Mouse (Mus musculus) heart, embryonic 12.5 days (tissue): ENCODE results near the gene Copb2. TPM values are rescaled to one million over a fixed set of nuclear protein-coding genes. Genes with fewer than 3 reads are reported as not detected.
A peak's percentile ranks its signal among the peaks of the same experiment; 100 is the strongest.

Source experiments
- ATAC-seq: fragments of 200-750 bp; cut with Nextera tagmentation; 2 replicates; pipeline ENCODE4 v1.8.0; 2017; ENCODE audit warnings: moderate TSS enrichment, moderate library complexity; ENCODE audit not compliant: insufficient number of reproducible peaks, low FRiP score
- H3K27ac ChIP-seq: fragments of 300-500 bp; sonication (generic); 2 replicates; pipeline ENCODE4 v1.5.1; 2016; ENCODE audit warnings: mild to moderate bottlenecking, moderate library complexity; ENCODE audit not compliant: poor library complexity, severe bottlenecking
- H3K27me3 ChIP-seq: fragments of 300-500 bp; sonication (generic); replicated peaks from 2 replicates; pipeline ENCODE4 v1.6.1; 2016; ENCODE audit warnings: mild to moderate bottlenecking, moderate library complexity
- H3K36me3 ChIP-seq: fragments of 300-500 bp; sonication (generic); 2 replicates; pipeline ENCODE4 v1.6.1; 2016; ENCODE audit warnings: mild to moderate bottlenecking, moderate library complexity
- H3K4me1 ChIP-seq: fragments of 300-500 bp; sonication (generic); replicated peaks from 2 replicates; pipeline ENCODE4 v1.6.1; 2016; ENCODE audit warnings: mild to moderate bottlenecking
- H3K4me2 ChIP-seq: fragments of 300-500 bp; sonication (generic); 2 replicates; pipeline ENCODE4 v1.6.1; 2016; ENCODE audit warnings: mild to moderate bottlenecking, moderate library complexity
- H3K4me3 ChIP-seq: fragments of 300-500 bp; sonication (generic); 2 replicates; pipeline ENCODE4 v1.5.1; 2016; ENCODE audit warnings: mild to moderate bottlenecking
- H3K9ac ChIP-seq: fragments of 300-500 bp; sonication (generic); 2 replicates; pipeline ENCODE4 v1.6.1; 2016; ENCODE audit warnings: mild to moderate bottlenecking, moderate library complexity
- H3K9me3 ChIP-seq: fragments of 300-500 bp; sonication (generic); replicated peaks from 2 replicates; pipeline ENCODE4 v1.6.1; 2016; ENCODE audit warnings: mild to moderate bottlenecking, moderate library complexity
- WGBS: fragments of 180-500 bp; shearing (Covaris S2); methylation state at CpG from one replicate; pipeline ENCODE4 v1.1.7; 2016; 5-methylcytosine and 5-hydroxymethylcytosine counted together
- polyA plus RNA-seq: library from polyadenylated mRNA; unstranded; fragments of >200 nt; fragmentation: Nextera tagmentation; extraction: Ambion mirVana; gene quantifications from 2 replicates; pipeline ENCODE4 v1.2.1, GENCODE M21; 2016

Copb2 gene
- polyA plus RNA-seq, 1 experiment from 2014 or later: 153 TPM

- Histone ChIP-seq H3K27me3 (0 out of 2 replicates have a peak, but pooled peaks cover 4% of the 10 kb centered on the region), H3K4me1 (no peaks in the 10 kb centered on the region), H3K27ac (no peak overlapping the region), H3K9ac (no peak overlapping the region; the same call in 1 of the 2 replicates), H3K36me3 (no peaks in the 10 kb centered on the region), H3K4me2 (peak overlapping the region; percentile 51), H3K9me3 (no peaks in the 10 kb centered on the region), H3K4me3 (no peak overlapping the region)
- no peak for ATAC-seq
- 7% methylated on average over 13 of the region's 13 CpGs for WGBS
Observed at GRCm38 (mm10) chr9:98538713-98539360, 24.7 kb upstream of the Copb2 start.

GRCm38 (mm10) chr9:98544042-98544441 is 19.5 kb upstream of the Copb2 start:
- 82% methylated on average over 3 of the region's 3 CpGs for WGBS
- ATAC-seq: no peak
- no peak overlapping the region for H3K4me3 ChIP-seq
- no peak overlapping the region for H3K4me2 ChIP-seq
- no peak overlapping the region for H3K9ac ChIP-seq
- no peaks in the 10 kb centered on the region for H3K36me3 ChIP-seq
- H3K9me3 ChIP-seq: no peaks in the 10 kb centered on the region
- H3K4me1 ChIP-seq: no peaks in the 10 kb centered on the region
- H3K27me3 ChIP-seq: 0 out of 2 replicates have a peak, but pooled peaks cover 4% of the 10 kb centered on the region
- H3K27ac ChIP-seq: no peak overlapping the region

GRCm38 (mm10) chr9:98583852-98584251 is 20.3 kb downstream of the Copb2 start:
- Histone ChIP-seq H3K27ac (no peak overlapping the region), H3K4me2 (no peak overlapping the region), H3K27me3 (no peaks in the 10 kb centered on the region), H3K9ac (no peak overlapping the region), H3K4me1 (no peaks in the 10 kb centered on the region), H3K9me3 (no peaks in the 10 kb centered on the region), H3K36me3 (peaks cover 85% of the 10 kb centered on the region), H3K4me3 (no peak overlapping the region)
- WGBS: 91% methylated on average over 4 of the region's 4 CpGs
- ATAC-seq: no peak

GRCm38 (mm10) chr9:98600094-98600493 is 36.6 kb downstream of the Copb2 start:
- H3K36me3 ChIP-seq: peaks cover 33% of the 10 kb centered on the region
- H3K27me3 ChIP-seq: no peaks in the 10 kb centered on the region; the same call in 1 of the 2 replicates
- peaks cover 12% of the 10 kb centered on the region for H3K4me1 ChIP-seq
- peak overlapping the region; percentile 97 for H3K4me2 ChIP-seq
- no peak for ATAC-seq
- H3K9ac ChIP-seq: no peak overlapping the region
- H3K9me3 ChIP-seq: peaks cover 4% of the 10 kb centered on the region; the same call in 1 of the 2 replicates
- WGBS: 78% methylated on average over 6 of the region's 6 CpGs
- no peak overlapping the region for H3K4me3 ChIP-seq
- H3K27ac ChIP-seq: no peak overlapping the region

- Histone ChIP-seq H3K27ac (peak within 1 kb of the TSS; percentile 27), H3K4me3 (peak within 1 kb of the TSS; percentile 76), H3K4me2 (peak within 1 kb of the TSS; percentile 97), H3K9me3 (peaks cover 4% of the 10 kb centered on the region; the same call in 1 of the 2 replicates), H3K4me1 (peaks cover 12% of the 10 kb centered on the region), H3K27me3 (no peaks in the 10 kb centered on the region; the same call in 1 of the 2 replicates), H3K36me3 (peaks cover 23% of the 10 kb centered on the region), H3K9ac (peak within 1 kb of the TSS; percentile 80)
- peak; percentile 85 for ATAC-seq
- under 1% methylated on average over 44 of the region's 44 CpGs for WGBS
Observed at GRCm38 (mm10) chr9:98601156-98601836, 37.8 kb downstream of the Copb2 start, which contains the start of gene Mrps22. Gene Mrps22 (minus strand): TSS chr9:98601660.

- 45% methylated on average over 11 of the region's 11 CpGs for WGBS
- Histone ChIP-seq H3K27me3 (no peaks in the 10 kb centered on the region; the same call in 1 of the 2 replicates), H3K9me3 (peaks cover 4% of the 10 kb centered on the region; the same call in 1 of the 2 replicates), H3K9ac (peak overlapping the region; percentile 80), H3K4me2 (peak overlapping the region; percentile 97), H3K36me3 (peaks cover 17% of the 10 kb centered on the region), H3K4me1 (peaks cover 12% of the 10 kb centered on the region), H3K4me3 (peak overlapping the region; percentile 76), H3K27ac (no peak overlapping the region)
- ATAC-seq: no peak
Observed at GRCm38 (mm10) chr9:98601837-98602359, 38.4 kb downstream of the Copb2 start.

- H3K4me3 ChIP-seq: no peak overlapping the region
- WGBS: 61% methylated on average over 4 of the region's 4 CpGs
- peaks cover 12% of the 10 kb centered on the region for H3K4me1 ChIP-seq
- no peaks in the 10 kb centered on the region; the same call in 1 of the 2 replicates for H3K27me3 ChIP-seq
- no peaks in the 10 kb centered on the region for H3K36me3 ChIP-seq
- no peak overlapping the region for H3K27ac ChIP-seq
- peaks cover 4% of the 10 kb centered on the region; the same call in 1 of the 2 replicates for H3K9me3 ChIP-seq
- no peak overlapping the region for H3K4me2 ChIP-seq
- ATAC-seq: no peak
- no peak overlapping the region for H3K9ac ChIP-seq
Observed at GRCm38 (mm10) chr9:98604896-98605295, 41.4 kb downstream of the Copb2 start.

- no peaks in the 10 kb centered on the region for H3K4me1 ChIP-seq
- no peaks in the 10 kb centered on the region for H3K36me3 ChIP-seq
- ATAC-seq: no peak
- no peak overlapping the region for H3K4me3 ChIP-seq
- H3K9me3 ChIP-seq: no peaks in the 10 kb centered on the region
- no peak overlapping the region for H3K27ac ChIP-seq
- H3K27me3 ChIP-seq: peaks cover 54% of the 10 kb centered on the region
- WGBS: 30% methylated on average over 3 of the region's 3 CpGs
- H3K9ac ChIP-seq: no peak overlapping the region
- no peak overlapping the region for H3K4me2 ChIP-seq
Observed at GRCm38 (mm10) chr9:98628480-98628879, 65.0 kb downstream of the Copb2 start.

GRCm38 (mm10) chr9:98633287-98634162 is 70.0 kb downstream of the Copb2 start:
- no peak overlapping the region for H3K27ac ChIP-seq
- H3K36me3 ChIP-seq: no peaks in the 10 kb centered on the region
- H3K4me2 ChIP-seq: no peak overlapping the region
- H3K9me3 ChIP-seq: no peaks in the 10 kb centered on the region
- 73% methylated on average over 13 of the region's 13 CpGs for WGBS
- no peak overlapping the region for H3K4me3 ChIP-seq
- H3K4me1 ChIP-seq: no peaks in the 10 kb centered on the region
- H3K9ac ChIP-seq: no peak overlapping the region
- H3K27me3 ChIP-seq: peaks cover 14% of the 10 kb centered on the region; the same call in 1 of the 2 replicates
- ATAC-seq: no peak
